Mouse (Mus musculus) lung, embryonic 16.5 days (tissue): ENCODE data around the gene Gatad2b. TPM values are rescaled to one million over a fixed set of nuclear protein-coding genes. Genes with fewer than 3 reads are reported as not detected.

ENCODE experiments used
- ATAC-seq: fragments of 200-750 bp; cut with Nextera tagmentation; 2 replicates; pipeline ENCODE4 v1.8.0; 2017; ENCODE audit warnings: low read depth, mild to moderate bottlenecking, moderate library complexity
- H3K27ac ChIP-seq: fragments of 300-500 bp; sonication (generic); 2 replicates; pipeline ENCODE4 v1.5.1; 2014; ENCODE audit warnings: mild to moderate bottlenecking, control low read depth, low read length
- H3K27me3 ChIP-seq: fragments of 300-500 bp; sonication (generic); 2 replicates; pipeline ENCODE4 v1.6.1; 2014; ENCODE audit warnings: low read depth, low read length, mixed read lengths; ENCODE audit not compliant: control insufficient read depth, insufficient read depth
- H3K36me3 ChIP-seq: fragments of 300-500 bp; sonication (generic); 2 replicates; pipeline ENCODE4 v1.6.1; 2014; ENCODE audit warnings: low read length; ENCODE audit not compliant: control insufficient read depth, insufficient read depth
- H3K4me1 ChIP-seq: fragments of 300-500 bp; sonication (generic); replicated peaks from 2 replicates; pipeline ENCODE4 v1.6.1; 2014; ENCODE audit warnings: low read length, mixed read lengths; ENCODE audit not compliant: control insufficient read depth, insufficient read depth
- H3K4me2 ChIP-seq: fragments of 300-500 bp; sonication (generic); 2 replicates; pipeline ENCODE4 v1.6.1; 2014; ENCODE audit warnings: low read depth, low read length, control low read depth
- H3K4me3 ChIP-seq: fragments of 300-500 bp; sonication (generic); 2 replicates; pipeline ENCODE4 v1.5.1; 2014; ENCODE audit warnings: mild to moderate bottlenecking, low read length, control low read depth
- H3K9ac ChIP-seq: fragments of 300-500 bp; sonication (generic); 2 replicates; pipeline ENCODE4 v1.6.1; 2014; ENCODE audit warnings: low read length, control low read depth
- H3K9me3 ChIP-seq: fragments of 300-500 bp; sonication (generic); 2 replicates; pipeline ENCODE4 v1.6.1; 2016; ENCODE audit warnings: low read length; ENCODE audit not compliant: control insufficient read depth
- whole genome bisulfite sequencing: fragments of 180-500 bp; shearing (Covaris S2); extraction: QIAGEN DNeasy Blood & Tissue Kit; methylation state at CpG from one replicate; pipeline ENCODE4 v1.1.7; 2014; 5-methylcytosine and 5-hydroxymethylcytosine counted together
- polyA plus RNA-seq: library from polyadenylated mRNA; unstranded; fragments of >200 nt; fragmentation: Nextera tagmentation; extraction: Ambion mirVana; gene quantifications from 2 replicates; pipeline ENCODE4 v1.2.1, GENCODE M21; 2015

Gatad2b gene
- polyA plus RNA-seq, 1 experiment from 2014 or later = 11.4 TPM

GRCm38 (mm10) chr3:90378496-90378895 lies 85.5 kb downstream of the Gatad2b start:
- Histone ChIP-seq H3K27ac (no peak overlapping the region), H3K9me3 (no peaks in the 10 kb centered on the region), H3K27me3 (no peaks in the 10 kb centered on the region), H3K4me2 (no peak overlapping the region), H3K4me3 (no peak overlapping the region), H3K36me3 (no peaks in the 10 kb centered on the region), H3K4me1 (no peaks in the 10 kb centered on the region), H3K9ac (no peak overlapping the region)
- WGBS = 62% methylated on average over 5 of the region's 5 CpGs
- no peak for ATAC-seq

DNA sequence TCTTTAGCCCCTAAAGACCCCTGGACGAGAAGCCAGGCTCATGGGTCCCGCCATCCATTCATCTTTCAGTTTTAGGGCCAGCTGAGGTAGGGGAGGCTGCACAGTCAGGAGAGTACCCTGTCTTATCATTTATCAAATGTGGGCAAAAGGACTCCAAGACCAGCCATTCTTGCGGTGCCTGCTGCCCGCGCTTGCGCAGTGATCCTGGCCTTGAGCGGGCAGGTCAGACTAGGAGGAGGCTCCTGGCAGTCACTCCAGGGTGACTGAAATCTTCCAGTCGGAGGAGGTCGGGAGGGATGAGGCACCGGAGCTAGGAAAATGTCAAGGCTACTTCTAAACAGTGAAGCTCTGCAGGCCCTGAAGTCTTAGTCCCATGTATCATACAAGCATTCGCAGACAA lies 88.7 kb downstream of the Gatad2b start:
- Histone ChIP-seq H3K9me3 (no peaks in the 10 kb centered on the region), H3K27ac (no peak overlapping the region), H3K4me1 (peaks cover 3% of the 10 kb centered on the region), H3K27me3 (no peaks in the 10 kb centered on the region), H3K4me3 (no peak overlapping the region), H3K9ac (no peak overlapping the region), H3K4me2 (no peak overlapping the region), H3K36me3 (no peaks in the 10 kb centered on the region)
- WGBS = 59% methylated on average over 11 of the region's 11 CpGs
- ATAC-seq = no peak

DNA sequence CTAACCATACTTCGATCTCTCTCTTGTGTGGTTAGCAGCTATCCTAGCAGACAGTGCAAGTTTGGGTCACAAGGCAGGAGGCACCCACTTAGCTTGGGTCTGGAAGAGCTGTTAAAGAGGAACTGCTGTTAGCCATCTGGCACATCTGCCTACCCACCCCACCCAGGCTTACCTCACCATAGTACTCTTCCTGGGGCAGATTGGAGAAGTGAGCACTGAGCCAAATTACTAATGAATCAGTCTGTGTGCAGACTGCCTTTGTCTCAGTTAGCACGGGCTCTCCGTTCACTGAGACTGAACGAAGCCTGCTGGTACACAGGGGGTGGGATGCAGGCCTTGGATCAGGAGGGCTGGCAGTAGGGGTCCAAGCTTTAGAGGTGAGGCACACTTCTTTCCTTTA lies 90.7 kb downstream of the Gatad2b start:
- H3K4me3 ChIP-seq = no peak overlapping the region
- H3K9ac ChIP-seq = no peak overlapping the region
- peaks cover 19% of the 10 kb centered on the region for H3K4me1 ChIP-seq
- no peak overlapping the region for H3K4me2 ChIP-seq
- H3K9me3 ChIP-seq = no peaks in the 10 kb centered on the region
- no peak for ATAC-seq
- H3K27ac ChIP-seq = no peak overlapping the region; the same call in 1 of the 2 replicates
- WGBS = 80% methylated on average over 4 of the region's 4 CpGs
- no peaks in the 10 kb centered on the region for H3K36me3 ChIP-seq
- no peaks in the 10 kb centered on the region for H3K27me3 ChIP-seq

DNA sequence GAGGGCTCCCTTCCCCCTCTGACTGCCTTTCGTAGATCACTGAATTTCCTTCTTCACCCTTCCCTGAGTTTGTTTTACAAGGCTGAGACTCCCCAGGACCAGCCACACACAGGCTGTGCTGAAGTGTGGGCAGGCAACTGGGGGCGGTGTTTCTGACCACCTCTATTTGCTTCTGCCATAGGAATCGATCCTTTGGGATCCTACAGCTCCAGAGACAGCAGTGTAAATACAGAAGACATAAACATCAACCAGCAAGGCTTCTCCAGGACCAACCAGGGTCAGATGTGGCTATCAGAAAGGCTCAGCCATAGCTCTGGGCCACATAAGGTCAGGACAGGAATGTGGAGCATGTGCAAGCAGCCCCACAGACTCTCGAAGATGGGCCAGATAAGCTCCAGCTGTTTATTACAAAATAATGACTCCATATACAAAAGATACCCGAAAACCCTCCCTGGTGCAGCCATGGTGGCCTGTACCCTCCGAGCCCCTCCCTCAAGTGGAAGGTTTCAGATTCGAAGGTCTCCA lies 91.9 kb downstream of the Gatad2b start:
- no peaks in the 10 kb centered on the region for H3K9me3 ChIP-seq
- no peak overlapping the region for H3K27ac ChIP-seq
- peaks cover 23% of the 10 kb centered on the region for H3K4me1 ChIP-seq
- H3K4me2 ChIP-seq = no peak overlapping the region
- no peak overlapping the region for H3K4me3 ChIP-seq
- no peaks in the 10 kb centered on the region for H3K36me3 ChIP-seq
- 23% methylated on average over 7 of the region's 7 CpGs for WGBS
- H3K9ac ChIP-seq = no peak overlapping the region
- H3K27me3 ChIP-seq = no peaks in the 10 kb centered on the region
- no peak for ATAC-seq

- H3K4me1 ChIP-seq = peaks cover 34% of the 10 kb centered on the region
- H3K4me2 ChIP-seq = no peak overlapping the region
- peaks cover 5% of the 10 kb centered on the region for H3K36me3 ChIP-seq
- ATAC-seq = no peak
- 93% methylated on average over 10 of the region's 10 CpGs for WGBS
- H3K4me3 ChIP-seq = no peak overlapping the region
- no peaks in the 10 kb centered on the region for H3K9me3 ChIP-seq
- H3K9ac ChIP-seq = no peak overlapping the region
- no peak overlapping the region for H3K27ac ChIP-seq
- H3K27me3 ChIP-seq = no peaks in the 10 kb centered on the region
These were observed 93.8 kb downstream of the Gatad2b start for GRCm38 (mm10) chr3:90386817-90387216.

- peak; percentile 6; the same call in 1 of the 2 replicates for ATAC-seq
- Histone ChIP-seq H3K4me3 (peak overlapping the region; percentile 59), H3K27me3 (no peaks in the 10 kb centered on the region), H3K27ac (0 out of 2 replicates have a peak overlapping the region, but pooled peaks have one; percentile 12), H3K9ac (no peak overlapping the region), H3K4me1 (peaks cover 34% of the 10 kb centered on the region), H3K4me2 (peak overlapping the region; percentile 88), H3K9me3 (no peaks in the 10 kb centered on the region), H3K36me3 (peaks cover 12% of the 10 kb centered on the region)
- 23% methylated on average over 11 of the region's 11 CpGs for WGBS
These were observed 94.5 kb downstream of the Gatad2b start for GRCm38 (mm10) chr3:90387483-90387882.

DNA sequence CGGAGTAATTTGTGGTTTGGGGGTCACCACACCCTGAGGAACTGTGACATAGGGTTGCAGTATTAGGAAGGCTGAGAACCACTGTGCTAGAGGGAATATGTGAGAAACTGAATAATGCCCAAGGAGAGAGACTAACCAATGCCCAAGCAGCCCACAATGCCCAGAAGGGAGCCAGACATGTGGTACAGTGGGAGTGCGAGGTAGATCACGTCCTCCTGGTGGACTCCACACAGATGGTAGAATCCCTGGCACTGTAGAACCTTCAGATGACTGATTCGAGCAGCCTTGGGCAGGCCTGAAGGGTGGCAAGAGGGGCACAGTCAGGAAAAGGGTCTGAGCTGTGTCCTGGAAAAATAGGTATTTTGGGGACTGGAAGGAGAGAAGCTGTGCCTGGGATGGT lies 95.2 kb downstream of the Gatad2b start:
- H3K27me3 ChIP-seq = no peaks in the 10 kb centered on the region
- no peaks in the 10 kb centered on the region for H3K9me3 ChIP-seq
- H3K4me1 ChIP-seq = peaks cover 34% of the 10 kb centered on the region
- no peak for ATAC-seq
- WGBS = 69% methylated on average over 4 of the region's 4 CpGs
- peak overlapping the region; percentile 70 for H3K9ac ChIP-seq
- H3K4me2 ChIP-seq = peak overlapping the region; percentile 88
- peak overlapping the region; percentile 59 for H3K4me3 ChIP-seq
- H3K27ac ChIP-seq = no peak overlapping the region
- H3K36me3 ChIP-seq = peaks cover 18% of the 10 kb centered on the region

GRCm38 (mm10) chr3:90388726-90389510 lies 95.9 kb downstream of the Gatad2b start:
- H3K27me3 ChIP-seq = no peaks in the 10 kb centered on the region
- peak overlapping the region; percentile 70 for H3K9ac ChIP-seq
- WGBS = 3% methylated on average over 52 of the region's 53 CpGs
- peak overlapping the region; percentile 84 for H3K27ac ChIP-seq
- H3K36me3 ChIP-seq = peaks cover 25% of the 10 kb centered on the region
- no peaks in the 10 kb centered on the region for H3K9me3 ChIP-seq
- peak overlapping the region; percentile 59 for H3K4me3 ChIP-seq
- peak; percentile 64 for ATAC-seq
- H3K4me1 ChIP-seq = peaks cover 34% of the 10 kb centered on the region
- H3K4me2 ChIP-seq = peak overlapping the region; percentile 88

GRCm38 (mm10) chr3:90389511-90390490 lies 96.8 kb downstream of the Gatad2b start, which contains the start of gene Slc27a3:
Slc27a3 (minus strand) TSS chr3:90389938.
- peak within 1 kb of the TSS; percentile 70 for H3K9ac ChIP-seq
- H3K9me3 ChIP-seq = no peaks in the 10 kb centered on the region
- peak within 1 kb of the TSS; percentile 59 for H3K4me3 ChIP-seq
- peak within 1 kb of the TSS; percentile 88 for H3K4me2 ChIP-seq
- ATAC-seq = peak; percentile 84
- H3K4me1 ChIP-seq = peaks cover 33% of the 10 kb centered on the region
- under 1% methylated on average over 51 of the region's 55 CpGs for WGBS
- H3K27ac ChIP-seq = peak within 1 kb of the TSS; percentile 84
- H3K27me3 ChIP-seq = no peaks in the 10 kb centered on the region
- peaks cover 31% of the 10 kb centered on the region for H3K36me3 ChIP-seq
